1 mouse cellular context compared by ENCODE assay signal in the genomic region with DNA sequence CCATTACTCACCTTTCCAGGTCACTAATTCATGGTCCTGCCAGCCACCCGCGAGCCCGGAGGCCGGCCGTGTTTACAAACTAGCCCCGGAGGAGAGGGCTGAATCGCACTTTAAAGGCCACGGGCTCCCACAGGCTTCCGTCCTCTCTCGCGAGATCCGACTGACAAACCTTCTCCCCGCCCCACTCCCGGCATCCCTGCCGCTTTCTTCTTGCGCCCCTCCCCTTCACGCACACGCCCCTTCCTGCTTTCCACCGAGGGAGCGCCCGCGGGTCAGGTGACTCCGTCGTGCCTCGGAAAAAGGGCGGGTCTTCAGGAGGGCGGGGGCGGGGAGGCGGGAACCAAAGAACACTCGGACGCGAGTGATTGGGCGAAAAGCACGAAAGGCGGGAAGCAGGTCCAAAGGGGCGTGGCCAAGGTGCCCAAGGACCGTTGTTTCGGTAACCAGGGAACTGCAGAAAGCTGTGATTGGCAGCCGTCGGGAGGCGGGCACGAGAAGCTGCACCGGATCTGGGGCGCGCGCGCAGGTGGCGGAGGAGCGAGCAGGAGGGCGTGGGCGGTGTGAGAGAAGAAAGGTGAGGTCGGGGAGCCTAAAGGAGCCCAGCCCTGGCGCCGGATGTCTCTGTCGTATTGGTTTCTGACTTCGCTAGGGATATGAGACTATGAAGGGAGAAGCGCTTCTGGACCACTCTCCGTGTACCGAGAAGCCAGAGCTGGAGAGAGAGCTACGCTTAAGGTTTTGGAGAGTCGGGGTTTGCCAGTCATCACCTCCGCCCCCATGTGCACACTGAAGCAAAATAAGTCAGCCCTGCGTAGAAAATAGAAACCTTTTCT.
A peak's percentile ranks its signal among the peaks of the same experiment; 100 is the strongest.
TF ChIP-seq lines count a peak whose summit lies in the region.

A gene (minus strand): TSS at position 176 of the 833 bp plus-strand sequence.

TF ChIP-seq in CH12.LX, 34 proteins besides CTCF, POLR2A, EP300 and RAD21 (continued from another document):
- TF ChIP-seq USF2 (conservative IDR thresholded peaks at IDR 0.05; ENCODE audit: low read depth, low read length) (0 out of 2 replicates have a peak, but pooled peaks have one; percentile 22), MXI1 (IDR thresholded peaks at IDR 0.05; ENCODE audit: low read depth, low read length) (peak; percentile 89), BHLHE40 (IDR thresholded peaks at IDR 0.05; ENCODE audit: low read depth, low read length) (peak; percentile 85), USF1 (IDR thresholded peaks at IDR 0.05; ENCODE audit: low read depth, low read length) (peak; percentile 77), HCFC1 (IDR thresholded peaks at IDR 0.05; ENCODE audit: low read depth, low read length) (peak; percentile 85), JUN (IDR thresholded peaks at IDR 0.05; ENCODE audit: insufficient read depth, low read depth, low read length) (no peak), ETS1 (conservative IDR thresholded peaks at IDR 0.05; ENCODE audit: low read depth, low read length) (no peak), POLR2AphosphoS2 (IDR thresholded peaks at IDR 0.05; ENCODE audit: low read depth, low read length) (peak; percentile 86), ZMIZ1 (IDR thresholded peaks at IDR 0.05; ENCODE audit: low read depth, low read length) (peak; percentile 91), ZC3H11A (IDR thresholded peaks at IDR 0.05; ENCODE audit: low read depth, low read length) (no peak), NELFE (IDR thresholded peaks at IDR 0.05; ENCODE audit: low read depth, low read length) (peak; percentile 82), UBTF (IDR thresholded peaks at IDR 0.05; ENCODE audit: low read depth, low read length) (no peak), NRF1 (IDR thresholded peaks at IDR 0.05; ENCODE audit: low read depth, low read length) (peak; percentile 81), SMC3 (IDR thresholded peaks at IDR 0.05; ENCODE audit: low read depth, low read length) (no peak), CHD1 (IDR thresholded peaks at IDR 0.05; ENCODE audit: low read depth, low read length) (no peak), PAX5 (IDR thresholded peaks at IDR 0.05; ENCODE audit: low read length) (no peak), SIN3A (IDR thresholded peaks at IDR 0.05; ENCODE audit: low read length) (peak; percentile 83), GABPA (IDR thresholded peaks at IDR 0.05; ENCODE audit: insufficient replicate concordance, low read depth, low read length) (no peak; the same call in 1 of the 2 replicates), ZNF384 (IDR thresholded peaks at IDR 0.05; ENCODE audit: low read depth, low read length) (no peak), IRF4 (IDR thresholded peaks at IDR 0.05; ENCODE audit: low read depth, low read length) (peak; percentile 38; the same call in 1 of the 2 replicates), TBP (conservative IDR thresholded peaks at IDR 0.05; ENCODE audit: low read depth, low read length) (peak; percentile 95), JUND (conservative IDR thresholded peaks at IDR 0.05; ENCODE audit: low read depth, low read length) (no peak), ELF1 (IDR thresholded peaks at IDR 0.05; ENCODE audit: low read depth, low read length) (peak; percentile 86)
